Mouse (Mus musculus): Measurements from ENCODE around the gene Zfp12.
"Not testable (repeated sequence)": the region's sequence is repeated elsewhere in the genome, so short reads cannot be mapped to it uniquely, and the experiment has no call there.

The Zfp12 gene

DNA sequence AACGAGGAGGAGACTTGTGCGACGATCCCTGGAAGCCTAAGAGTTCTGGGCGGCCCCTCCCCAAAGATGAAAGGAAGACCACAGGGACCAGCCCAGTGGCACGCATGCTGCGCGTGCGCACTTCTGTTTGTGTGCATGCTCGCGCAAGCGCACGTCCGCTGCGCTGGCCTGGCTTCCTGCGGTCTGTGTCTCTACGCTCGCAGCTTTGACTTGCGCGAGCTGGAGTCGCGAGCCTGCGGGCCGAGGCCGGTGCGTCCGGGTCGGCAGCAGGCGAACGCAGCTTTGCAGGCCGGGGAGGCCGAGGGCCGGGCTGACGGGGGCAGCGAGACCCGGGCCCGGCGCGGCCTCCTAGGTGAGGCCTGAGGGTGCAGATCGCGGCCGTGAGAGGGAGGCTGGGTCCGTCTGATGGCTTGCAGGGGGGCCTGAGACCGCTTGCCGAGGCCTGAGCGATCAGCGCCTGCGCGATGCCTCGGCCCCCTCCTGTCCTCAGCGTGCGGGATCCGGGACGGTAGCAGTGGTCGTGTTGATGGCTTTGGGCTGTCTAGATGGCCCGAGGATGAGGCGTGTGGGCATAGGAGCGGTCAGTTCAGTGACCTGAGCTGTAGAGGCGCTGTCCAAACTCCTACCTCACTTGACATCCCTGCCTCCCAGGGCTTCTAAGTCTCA lies at the start of gene Zfp12:
Gene Zfp12 (plus strand): TSS at position 136 of the 666 bp plus-strand sequence.
- in situ Hi-C loops (cut with MboI; ENCODE audit: low sequenced_read_pairs): no loop called here

GRCm38 (mm10) chr5:143188014-143188413 lies 46.9 kb upstream of the Zfp12 start:
- in situ Hi-C loops (cut with MboI; ENCODE audit: low sequenced_read_pairs): not testable (repeated sequence)

- in situ Hi-C loops (cut with MboI; ENCODE audit: low sequenced_read_pairs): no loop called here
Observed at GRCm38 (mm10) chr5:143192806-143193205, 42.2 kb upstream of the Zfp12 start.

- in situ Hi-C loops (cut with MboI; ENCODE audit: low sequenced_read_pairs): not testable (repeated sequence)
Observed at GRCm38 (mm10) chr5:143194747-143195146, 40.2 kb upstream of the Zfp12 start.

DNA sequence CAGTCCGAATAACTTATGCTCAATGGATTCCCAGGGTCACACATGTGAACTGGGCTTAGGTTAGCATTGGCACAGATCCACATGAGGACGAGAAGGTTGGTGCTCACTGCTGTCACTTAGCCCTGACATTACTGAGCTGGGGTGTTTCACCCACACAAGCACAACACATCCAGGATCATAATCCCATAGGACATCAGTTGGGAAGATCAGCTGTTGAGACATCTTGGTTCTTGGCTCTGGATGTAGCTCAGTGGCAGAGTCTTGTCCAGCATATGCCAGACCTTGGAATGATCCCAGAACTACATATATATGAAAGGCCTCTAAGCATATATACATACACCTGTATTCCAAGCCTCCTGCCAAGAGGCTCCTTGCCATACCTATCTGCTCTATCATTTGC lies 39.8 kb upstream of the Zfp12 start:
- in situ Hi-C loops (cut with MboI; ENCODE audit: low sequenced_read_pairs): no loop called here

DNA sequence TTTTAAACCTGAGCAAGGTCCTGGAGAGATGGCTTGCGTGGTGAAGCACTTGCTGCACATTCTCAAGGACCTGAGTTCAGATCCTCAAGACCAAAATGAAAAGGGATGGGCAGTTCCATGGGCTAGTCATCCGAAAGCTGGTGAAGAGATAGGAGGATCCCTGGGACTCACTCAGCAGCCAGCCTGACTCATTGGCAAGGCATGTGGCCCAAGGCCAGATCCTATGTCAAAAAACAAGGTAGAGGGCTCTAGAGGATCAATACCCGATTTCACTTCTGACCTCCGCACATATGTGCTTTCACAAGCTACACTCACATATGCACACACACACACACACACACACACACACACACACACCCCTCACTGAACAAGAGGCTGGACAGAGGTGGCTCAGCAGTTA lies 38.5 kb upstream of the Zfp12 start:
- in situ Hi-C loops (cut with MboI; ENCODE audit: low sequenced_read_pairs): no loop called here

- in situ Hi-C loops (cut with MboI; ENCODE audit: low sequenced_read_pairs): no loop called here
Observed at GRCm38 (mm10) chr5:143205015-143205414, 29.9 kb upstream of the Zfp12 start.

DNA sequence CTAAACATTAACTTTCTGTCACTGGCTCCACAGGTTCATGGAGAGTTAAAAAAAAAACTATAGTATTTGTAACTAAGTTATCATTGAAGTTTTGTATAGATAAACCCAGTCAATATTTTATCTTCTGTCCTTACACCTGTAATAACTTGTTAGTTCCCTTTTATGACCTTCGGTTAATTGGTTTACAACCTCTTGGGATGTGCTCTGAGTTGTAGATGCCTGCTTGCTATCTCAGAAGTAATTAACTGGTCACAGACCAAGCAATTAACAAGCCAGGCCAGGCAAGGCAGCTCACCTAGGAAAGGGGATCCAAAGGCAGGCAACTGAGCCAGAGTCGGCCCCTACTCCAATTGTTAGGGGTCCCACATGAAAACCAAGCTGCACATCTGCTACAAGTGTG lies 21.1 kb upstream of the Zfp12 start:
- in situ Hi-C loops (cut with MboI; ENCODE audit: low sequenced_read_pairs): no loop called here

GRCm38 (mm10) chr5:143220996-143221395 lies 14.0 kb upstream of the Zfp12 start:
- in situ Hi-C loops (cut with MboI; ENCODE audit: low sequenced_read_pairs): no loop called here

DNA sequence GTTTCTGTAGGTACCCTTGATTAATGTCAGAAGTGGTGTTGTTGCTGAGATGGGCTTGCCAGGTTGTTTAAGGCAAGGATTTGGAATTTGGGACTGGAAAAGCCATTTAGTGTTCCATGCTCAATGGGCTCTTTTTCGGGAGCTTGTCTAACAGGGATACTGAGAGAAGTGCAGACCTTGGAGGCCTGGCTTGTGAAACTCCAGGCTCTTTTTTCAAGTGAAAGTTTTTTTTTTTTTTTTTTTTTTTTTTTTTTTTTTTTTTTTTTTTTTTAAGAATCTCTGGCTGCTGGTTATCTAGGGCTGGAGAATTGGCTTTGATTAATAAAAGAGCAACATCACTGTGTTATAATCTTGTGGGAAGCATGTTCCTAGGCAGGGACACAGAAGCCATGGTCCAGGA lies 12.7 kb upstream of the Zfp12 start:
- in situ Hi-C loops (cut with MboI; ENCODE audit: low sequenced_read_pairs): no loop called here

DNA sequence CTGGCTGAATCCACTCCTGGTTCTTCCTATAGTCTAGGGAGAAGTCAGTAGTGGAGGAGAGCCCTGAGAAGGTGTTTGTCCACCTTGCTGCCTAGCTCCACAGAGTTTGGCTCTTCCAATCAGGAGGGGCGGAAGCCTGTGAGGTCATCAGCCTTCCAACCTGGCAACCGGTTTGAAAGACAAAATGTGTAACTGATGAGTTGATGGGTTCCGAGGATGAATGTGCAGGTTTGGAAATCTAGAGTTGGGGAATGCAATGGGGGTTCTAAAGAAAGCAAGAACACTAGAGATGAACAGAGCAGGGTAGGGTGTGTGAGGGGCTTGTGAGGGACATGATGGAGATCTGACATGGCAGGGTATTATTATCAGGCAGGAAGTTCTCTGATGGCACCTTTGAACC lies 8.2 kb upstream of the Zfp12 start, which contains the start of gene Spdye4a:
Gene Spdye4a (minus strand): TSS at position 101 of the 400 bp plus-strand sequence.
- in situ Hi-C loops (cut with MboI; ENCODE audit: low sequenced_read_pairs): no loop called here

GRCm38 (mm10) chr5:143236036-143236435 lies 1.1 kb downstream of the Zfp12 start:
- in situ Hi-C loops (cut with MboI; ENCODE audit: low sequenced_read_pairs): no loop called here

DNA sequence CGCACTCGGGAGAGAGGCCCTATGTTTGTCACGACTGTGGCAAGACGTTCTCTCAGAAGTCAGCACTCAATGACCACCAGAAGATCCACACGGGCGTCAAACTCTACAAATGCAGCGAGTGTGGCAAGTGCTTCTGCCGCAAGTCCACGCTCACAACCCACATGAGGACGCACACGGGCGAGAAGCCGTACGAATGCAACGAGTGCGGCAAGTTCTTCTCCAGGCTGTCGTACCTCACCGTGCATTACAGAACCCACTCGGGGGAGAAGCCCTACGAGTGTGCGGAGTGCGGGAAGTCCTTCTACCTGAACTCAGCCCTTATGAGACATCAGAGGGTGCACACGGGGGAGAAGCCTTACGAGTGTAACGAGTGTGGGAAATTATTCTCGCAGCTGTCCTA lies 10.0 kb downstream of the Zfp12 start:
- in situ Hi-C loops (cut with MboI; ENCODE audit: low sequenced_read_pairs): no loop called here

GRCm38 (mm10) chr5:143252039-143252438 lies 17.1 kb downstream of the Zfp12 start:
- in situ Hi-C loops (cut with MboI; ENCODE audit: low sequenced_read_pairs): no loop called here

DNA sequence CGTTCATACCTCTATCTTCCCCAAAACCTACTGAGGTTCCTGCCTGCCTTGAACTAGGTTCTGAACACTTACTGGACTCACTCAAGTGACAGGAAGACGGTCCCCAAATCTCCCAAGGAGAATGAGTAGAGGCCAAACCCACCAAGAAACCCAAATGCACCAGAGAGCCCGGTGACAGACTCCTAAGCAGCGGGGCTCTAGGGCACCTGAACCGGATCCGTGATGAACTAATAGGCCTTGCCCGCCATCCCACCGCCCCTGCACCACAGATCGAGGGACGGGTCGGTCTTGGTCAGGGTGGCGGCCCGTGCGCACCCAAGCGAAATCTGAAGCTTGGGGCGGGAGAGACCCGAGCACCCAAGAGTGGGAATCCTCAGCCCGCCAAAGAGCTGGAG lies 17.8 kb downstream of the Zfp12 start:
- in situ Hi-C loops (cut with MboI; ENCODE audit: low sequenced_read_pairs): no loop called here

DNA sequence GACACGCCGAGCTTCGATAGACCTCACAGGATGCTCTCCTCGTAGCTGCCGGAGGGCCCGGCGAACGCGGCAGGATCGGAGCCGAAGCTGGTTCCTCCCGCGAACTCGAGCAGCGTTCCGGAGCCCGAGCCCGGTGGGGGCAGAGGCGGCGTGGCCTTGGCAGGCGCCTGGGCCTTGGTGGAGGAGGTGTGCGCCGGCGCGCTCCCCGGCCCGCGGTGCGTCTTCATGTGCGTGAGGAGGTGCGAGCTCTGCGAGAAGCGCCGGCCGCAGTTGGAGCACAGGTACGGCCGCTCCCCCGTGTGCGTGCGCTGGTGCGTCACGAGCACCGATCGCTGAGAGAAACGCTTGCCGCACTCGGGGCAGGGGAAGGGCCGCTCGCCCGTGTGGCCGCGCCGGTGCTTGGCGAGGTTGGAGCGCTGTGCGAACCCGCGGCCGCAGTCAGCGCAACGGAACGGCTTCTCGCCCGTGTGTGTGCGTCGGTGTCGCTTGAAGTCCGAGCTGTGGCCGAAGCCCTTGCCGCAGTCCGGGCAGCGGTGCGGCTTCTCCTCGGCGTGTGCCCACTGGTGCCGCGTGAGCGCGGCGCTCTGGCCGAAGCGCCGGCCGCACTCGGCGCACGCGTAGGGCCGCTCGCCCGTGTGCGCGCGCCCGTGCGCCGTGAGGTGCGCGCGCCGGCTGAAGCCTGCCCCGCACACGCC lies 18.4 kb downstream of the Zfp12 start:
- in situ Hi-C loops (cut with MboI; ENCODE audit: low sequenced_read_pairs): no loop called here

DNA sequence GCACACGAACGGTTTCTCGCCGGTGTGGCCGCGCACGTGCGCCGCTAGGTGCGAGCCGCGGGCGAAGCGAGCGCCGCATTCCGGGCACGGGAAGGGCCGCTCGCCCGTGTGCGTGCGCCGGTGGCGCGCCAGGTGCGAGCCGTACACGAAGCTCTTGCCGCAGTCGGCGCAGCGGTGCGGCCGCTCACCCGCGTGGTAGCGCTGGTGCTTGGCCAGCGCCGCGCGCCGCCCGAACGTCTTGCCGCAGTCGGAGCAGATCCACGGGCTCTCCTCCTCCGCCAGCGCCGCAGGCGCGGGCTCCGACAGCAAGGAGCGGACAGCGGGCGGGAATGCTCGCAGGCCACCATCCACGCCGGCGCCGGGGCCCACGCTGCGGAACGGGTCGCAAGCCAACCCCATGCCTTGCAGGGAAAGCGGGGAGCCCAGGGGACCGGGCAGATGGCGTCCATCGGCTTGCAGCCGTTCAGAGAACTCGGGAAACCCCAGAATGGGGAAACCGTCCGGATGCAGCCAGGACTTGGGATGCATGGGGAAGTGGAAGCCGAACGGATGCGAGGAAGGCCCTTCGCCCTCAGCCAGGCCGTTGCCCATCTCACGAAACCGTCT lies 19.0 kb downstream of the Zfp12 start:
- in situ Hi-C loops (cut with MboI; ENCODE audit: low sequenced_read_pairs): no loop called here

DNA sequence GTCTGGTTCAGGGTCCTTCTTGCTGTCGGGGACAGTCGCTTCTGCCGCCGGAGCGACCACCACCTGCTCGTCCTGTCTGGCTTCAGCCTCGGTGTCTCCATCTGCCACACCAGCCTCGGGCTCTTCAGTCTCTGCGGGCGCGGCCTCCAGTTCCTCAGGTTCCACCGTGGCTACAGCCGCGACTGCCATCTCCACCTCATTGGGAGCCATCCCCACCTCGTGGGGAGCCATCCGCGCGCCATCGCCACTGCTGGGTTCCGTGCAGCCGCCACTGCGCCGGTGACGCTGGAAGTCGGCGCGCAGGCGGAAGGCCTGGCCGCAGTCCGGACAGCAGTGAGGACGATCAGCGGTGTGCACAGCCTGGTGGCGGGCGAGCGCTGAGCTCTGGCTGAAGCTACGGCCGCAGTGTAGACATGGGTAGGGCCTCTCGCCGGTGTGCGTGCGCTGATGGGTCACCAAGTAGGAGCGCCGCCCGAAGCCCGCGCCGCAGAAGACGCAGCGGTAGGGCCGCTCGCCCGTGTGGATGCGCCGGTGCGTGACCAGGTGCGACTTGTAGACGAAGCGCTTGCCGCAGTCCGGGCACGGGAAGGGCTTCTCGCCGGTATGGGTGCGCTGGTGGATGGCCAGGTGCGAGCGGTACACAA lies 19.6 kb downstream of the Zfp12 start:
- in situ Hi-C loops (cut with MboI; ENCODE audit: low sequenced_read_pairs): no loop called here

DNA sequence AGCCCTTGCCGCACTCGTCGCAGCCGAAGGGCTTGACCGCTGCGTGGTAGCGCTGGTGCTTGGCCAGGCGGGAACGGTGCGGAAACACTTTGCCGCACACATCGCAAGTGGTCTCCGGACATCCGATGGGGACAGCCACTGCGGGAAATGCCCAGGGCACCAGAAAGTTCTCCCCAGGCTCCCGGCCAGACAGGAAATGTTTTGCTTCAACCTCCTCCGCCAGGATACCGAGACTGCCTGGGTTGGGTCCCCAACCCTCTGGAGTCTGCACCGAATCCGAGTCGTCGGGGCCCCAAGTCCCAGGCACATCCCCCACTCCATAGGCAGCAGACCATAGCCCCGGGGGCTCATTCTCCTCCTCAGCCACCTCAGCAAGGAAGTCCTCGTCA lies 20.2 kb downstream of the Zfp12 start:
- in situ Hi-C loops (cut with MboI; ENCODE audit: low sequenced_read_pairs): no loop called here

- in situ Hi-C loops (cut with MboI; ENCODE audit: low sequenced_read_pairs): no loop called here
Observed at GRCm38 (mm10) chr5:143255802-143256201, 20.8 kb downstream of the Zfp12 start.

GRCm38 (mm10) chr5:143261636-143262035 lies 26.7 kb downstream of the Zfp12 start:
- in situ Hi-C loops (cut with MboI; ENCODE audit: low sequenced_read_pairs): no loop called here

- in situ Hi-C loops (cut with MboI; ENCODE audit: low sequenced_read_pairs): no loop called here
Observed at GRCm38 (mm10) chr5:143264689-143265088, 29.7 kb downstream of the Zfp12 start.

Data from CH12F3 (cell line).